Mouse (Mus musculus) retina, adult 2 months (tissue): ENCODE data around the gene Zg16.

Experiments used
- DNase-seq: peaks from one replicate; pipeline ENCODE4 v3.0.0-alpha.2; 2012; ENCODE audit warnings: low read depth, low spot score

The Zg16 gene

DNA sequence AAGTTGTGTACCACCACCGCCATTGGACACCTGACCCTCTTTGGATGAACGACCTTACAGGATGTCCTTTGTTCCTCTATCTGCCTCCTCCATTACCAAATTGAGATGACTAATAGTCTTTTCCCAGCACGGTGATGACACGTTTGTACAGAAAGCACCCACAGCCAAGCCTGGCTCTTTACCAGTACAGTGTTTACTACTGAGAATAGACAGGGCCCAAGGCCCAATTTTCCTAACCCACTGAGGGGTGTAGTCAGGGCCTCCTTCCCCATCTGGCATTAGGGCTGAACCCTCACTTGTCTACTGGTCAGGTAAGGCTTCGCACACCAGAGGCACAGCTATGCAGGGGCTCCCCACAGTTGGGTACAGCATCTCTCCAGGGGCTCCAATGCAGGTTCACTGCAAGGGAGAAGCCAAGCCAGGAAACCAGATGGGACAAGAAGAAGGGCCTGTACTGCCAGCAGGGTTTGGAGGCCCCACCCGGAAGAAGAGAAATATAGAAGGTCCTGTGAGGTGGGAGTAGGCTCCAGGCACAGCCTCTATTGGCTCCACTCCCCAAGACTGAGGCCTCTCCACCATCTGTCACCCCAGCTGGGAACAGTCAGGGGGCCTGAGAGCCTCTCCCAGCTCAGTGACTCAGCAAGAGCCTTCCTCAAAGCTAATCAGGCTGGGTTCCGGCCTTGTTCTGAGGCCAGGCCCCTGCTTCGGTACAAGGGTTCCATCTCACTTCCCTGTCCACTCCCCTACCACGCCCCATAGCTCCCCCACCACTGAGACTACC is 78.7 kb downstream of the Zg16 start:
- no peak for DNase-seq

GRCm38 (mm10) chr7:127007313-127008024 is 79.7 kb downstream of the Zg16 start:
- no peak for DNase-seq

- DNase-seq, result no peak
Measured at GRCm38 (mm10) chr7:127004122-127004875, 82.8 kb downstream of the Zg16 start.

- DNase-seq, result no peak
Measured at GRCm38 (mm10) chr7:127003620-127004019, 83.5 kb downstream of the Zg16 start.
